Mouse (Mus musculus): ENCODE measurements around the gene Lcorl. TPM values are rescaled to one million over a fixed set of nuclear protein-coding genes. Genes with fewer than 3 reads are reported as not detected.

The Lcorl gene
- polyA plus RNA-seq, 1 experiment from 2014 or later: 42.7 TPM

- WGBS: 89% methylated on average over 1 of the region's 1 CpGs
- no peaks in the 10 kb centered on the region for H3K27me3 ChIP-seq (ENCODE audit: control insufficient read depth, insufficient read depth, low read length)
- H3K4me3 ChIP-seq (ENCODE audit: low read length): no peak overlapping the region
- ATAC-seq (ENCODE audit: low FRiP score, low TSS enrichment): no peak
- no peaks in the 10 kb centered on the region for H3K9me3 ChIP-seq (ENCODE audit: control insufficient read depth, low read length)
- H3K36me3 ChIP-seq (ENCODE audit: control insufficient read depth, insufficient read depth, low read length): peaks cover 9% of the 10 kb centered on the region; the same call in 1 of the 2 replicates
- no peaks in the 10 kb centered on the region for H3K4me1 ChIP-seq (ENCODE audit: control insufficient read depth, insufficient read depth, low read length)
- no peak overlapping the region for H3K4me2 ChIP-seq (replicated peaks; ENCODE audit: low read depth, low read length)
- no peak overlapping the region for H3K9ac ChIP-seq (ENCODE audit: low read depth, low read length)
- no peak overlapping the region for H3K27ac ChIP-seq (ENCODE audit: low read depth, low read length)
Measured at GRCm38 (mm10) chr5:45737911-45738310, 119.5 kb downstream of the Lcorl start.

- no peak overlapping the region for H3K4me2 ChIP-seq (replicated peaks; ENCODE audit: low read depth, low read length)
- H3K4me1 ChIP-seq (ENCODE audit: control insufficient read depth, insufficient read depth, low read length): no peaks in the 10 kb centered on the region
- no peak overlapping the region for H3K4me3 ChIP-seq (ENCODE audit: low read length)
- no peak for ATAC-seq (ENCODE audit: low FRiP score, low TSS enrichment)
- WGBS: 55% methylated on average over 2 of the region's 2 CpGs
- H3K27me3 ChIP-seq (ENCODE audit: control insufficient read depth, insufficient read depth, low read length): no peaks in the 10 kb centered on the region
- H3K9me3 ChIP-seq (ENCODE audit: control insufficient read depth, low read length): no peaks in the 10 kb centered on the region
- peaks cover 6% of the 10 kb centered on the region; the same call in 1 of the 2 replicates for H3K36me3 ChIP-seq (ENCODE audit: control insufficient read depth, insufficient read depth, low read length)
- H3K9ac ChIP-seq (ENCODE audit: low read depth, low read length): no peak overlapping the region
- H3K27ac ChIP-seq (ENCODE audit: low read depth, low read length): no peak overlapping the region
Measured at GRCm38 (mm10) chr5:45733751-45734150, 123.7 kb downstream of the Lcorl start.

GRCm38 (mm10) chr5:45718848-45719488, 138.4 kb downstream of the Lcorl start:
- Histone ChIP-seq H3K36me3 (ENCODE audit: control insufficient read depth, insufficient read depth, low read length) (no peaks in the 10 kb centered on the region), H3K4me1 (ENCODE audit: control insufficient read depth, insufficient read depth, low read length) (no peaks in the 10 kb centered on the region), H3K4me3 (ENCODE audit: low read length) (no peak overlapping the region), H3K27me3 (ENCODE audit: control insufficient read depth, insufficient read depth, low read length) (no peaks in the 10 kb centered on the region), H3K4me2 (replicated peaks; ENCODE audit: low read depth, low read length) (no peak overlapping the region), H3K9ac (ENCODE audit: low read depth, low read length) (no peak overlapping the region), H3K27ac (ENCODE audit: low read depth, low read length) (no peak overlapping the region), H3K9me3 (ENCODE audit: control insufficient read depth, low read length) (no peaks in the 10 kb centered on the region)
- no peak for ATAC-seq (ENCODE audit: low FRiP score, low TSS enrichment)
- 89% methylated on average over 6 of the region's 6 CpGs for WGBS

- WGBS: 98% methylated on average over 2 of the region's 2 CpGs
- Histone ChIP-seq H3K36me3 (ENCODE audit: control insufficient read depth, insufficient read depth, low read length) (no peaks in the 10 kb centered on the region; the same call in 1 of the 2 replicates), H3K9me3 (ENCODE audit: control insufficient read depth, low read length) (no peaks in the 10 kb centered on the region), H3K4me2 (replicated peaks; ENCODE audit: low read depth, low read length) (no peak overlapping the region), H3K27ac (ENCODE audit: low read depth, low read length) (no peak overlapping the region), H3K4me3 (ENCODE audit: low read length) (no peak overlapping the region), H3K4me1 (ENCODE audit: control insufficient read depth, insufficient read depth, low read length) (no peaks in the 10 kb centered on the region), H3K27me3 (ENCODE audit: control insufficient read depth, insufficient read depth, low read length) (no peaks in the 10 kb centered on the region), H3K9ac (ENCODE audit: low read depth, low read length) (no peak overlapping the region)
- ATAC-seq (ENCODE audit: low FRiP score, low TSS enrichment): no peak
Measured at GRCm38 (mm10) chr5:45709653-45710052, 147.8 kb downstream of the Lcorl start.

GRCm38 (mm10) chr5:45706811-45707210, 150.6 kb downstream of the Lcorl start:
- H3K4me3 ChIP-seq (ENCODE audit: low read length): no peak overlapping the region
- H3K9me3 ChIP-seq (ENCODE audit: control insufficient read depth, low read length): no peaks in the 10 kb centered on the region
- 95% methylated on average over 2 of the region's 2 CpGs for WGBS
- H3K27me3 ChIP-seq (ENCODE audit: control insufficient read depth, insufficient read depth, low read length): no peaks in the 10 kb centered on the region
- no peak for ATAC-seq (ENCODE audit: low FRiP score, low TSS enrichment)
- H3K4me2 ChIP-seq (replicated peaks; ENCODE audit: low read depth, low read length): no peak overlapping the region
- H3K9ac ChIP-seq (ENCODE audit: low read depth, low read length): no peak overlapping the region
- H3K27ac ChIP-seq (ENCODE audit: low read depth, low read length): no peak overlapping the region
- peaks cover 4% of the 10 kb centered on the region; the same call in 1 of the 2 replicates for H3K36me3 ChIP-seq (ENCODE audit: control insufficient read depth, insufficient read depth, low read length)
- H3K4me1 ChIP-seq (ENCODE audit: control insufficient read depth, insufficient read depth, low read length): no peaks in the 10 kb centered on the region

- Histone ChIP-seq H3K9me3 (ENCODE audit: control insufficient read depth, low read length) (no peaks in the 10 kb centered on the region), H3K27me3 (ENCODE audit: control insufficient read depth, insufficient read depth, low read length) (no peaks in the 10 kb centered on the region), H3K4me1 (ENCODE audit: control insufficient read depth, insufficient read depth, low read length) (no peaks in the 10 kb centered on the region), H3K36me3 (ENCODE audit: control insufficient read depth, insufficient read depth, low read length) (peaks cover 24% of the 10 kb centered on the region), H3K4me3 (ENCODE audit: low read length) (no peak overlapping the region), H3K9ac (ENCODE audit: low read depth, low read length) (no peak overlapping the region), H3K4me2 (replicated peaks; ENCODE audit: low read depth, low read length) (no peak overlapping the region), H3K27ac (ENCODE audit: low read depth, low read length) (no peak overlapping the region)
- 94% methylated on average over 6 of the region's 6 CpGs for WGBS
- no peak for ATAC-seq (ENCODE audit: low FRiP score, low TSS enrichment)
Measured at GRCm38 (mm10) chr5:45691678-45692077, 165.7 kb downstream of the Lcorl start.

- H3K27me3 ChIP-seq (ENCODE audit: control insufficient read depth, insufficient read depth, low read length): no peaks in the 10 kb centered on the region
- 75% methylated on average over 2 of the region's 2 CpGs for WGBS
- no peak overlapping the region for H3K9ac ChIP-seq (ENCODE audit: low read depth, low read length)
- no peak overlapping the region for H3K4me3 ChIP-seq (ENCODE audit: low read length)
- no peak overlapping the region for H3K4me2 ChIP-seq (replicated peaks; ENCODE audit: low read depth, low read length)
- no peak overlapping the region for H3K27ac ChIP-seq (ENCODE audit: low read depth, low read length)
- peaks cover 20% of the 10 kb centered on the region for H3K36me3 ChIP-seq (ENCODE audit: control insufficient read depth, insufficient read depth, low read length)
- no peaks in the 10 kb centered on the region for H3K4me1 ChIP-seq (ENCODE audit: control insufficient read depth, insufficient read depth, low read length)
- no peak for ATAC-seq (ENCODE audit: low FRiP score, low TSS enrichment)
- no peaks in the 10 kb centered on the region for H3K9me3 ChIP-seq (ENCODE audit: control insufficient read depth, low read length)
Measured at GRCm38 (mm10) chr5:45690802-45691201, 166.6 kb downstream of the Lcorl start.

GRCm38 (mm10) chr5:45689152-45689551, 168.3 kb downstream of the Lcorl start:
- H3K4me3 ChIP-seq (ENCODE audit: low read length): no peak overlapping the region
- no peaks in the 10 kb centered on the region for H3K27me3 ChIP-seq (ENCODE audit: control insufficient read depth, insufficient read depth, low read length)
- WGBS: 86% methylated on average over 4 of the region's 4 CpGs
- no peaks in the 10 kb centered on the region for H3K9me3 ChIP-seq (ENCODE audit: control insufficient read depth, low read length)
- no peak overlapping the region for H3K9ac ChIP-seq (ENCODE audit: low read depth, low read length)
- H3K4me1 ChIP-seq (ENCODE audit: control insufficient read depth, insufficient read depth, low read length): no peaks in the 10 kb centered on the region
- H3K36me3 ChIP-seq (ENCODE audit: control insufficient read depth, insufficient read depth, low read length): peaks cover 24% of the 10 kb centered on the region
- no peak for ATAC-seq (ENCODE audit: low FRiP score, low TSS enrichment)
- no peak overlapping the region for H3K27ac ChIP-seq (ENCODE audit: low read depth, low read length)
- H3K4me2 ChIP-seq (replicated peaks; ENCODE audit: low read depth, low read length): no peak overlapping the region

- Histone ChIP-seq H3K27ac (ENCODE audit: low read depth, low read length) (no peak overlapping the region), H3K4me3 (ENCODE audit: low read length) (no peak overlapping the region), H3K9me3 (ENCODE audit: control insufficient read depth, low read length) (no peaks in the 10 kb centered on the region), H3K27me3 (ENCODE audit: control insufficient read depth, insufficient read depth, low read length) (no peaks in the 10 kb centered on the region), H3K36me3 (ENCODE audit: control insufficient read depth, insufficient read depth, low read length) (peaks cover 27% of the 10 kb centered on the region), H3K9ac (ENCODE audit: low read depth, low read length) (no peak overlapping the region), H3K4me1 (ENCODE audit: control insufficient read depth, insufficient read depth, low read length) (no peaks in the 10 kb centered on the region), H3K4me2 (replicated peaks; ENCODE audit: low read depth, low read length) (no peak overlapping the region)
- WGBS: 92% methylated on average over 3 of the region's 3 CpGs
- ATAC-seq (ENCODE audit: low FRiP score, low TSS enrichment): no peak
Measured at GRCm38 (mm10) chr5:45686223-45686622, 171.2 kb downstream of the Lcorl start.
